Mouse (Mus musculus) monocyte, adult 5-6 weeks (primary cell): ENCODE measurements around the gene Tmem184b. TPM values are rescaled to one million over a fixed set of nuclear protein-coding genes. Genes with fewer than 3 reads are reported as not detected.

Experiments
- ATAC-seq: fragments of 153-309, 156-312 bp; replicated peaks from 2 replicates; pipeline ENCODE4 v1.8.0; 2017; ENCODE audit warnings: mild to moderate bottlenecking; ENCODE audit not compliant: low TSS enrichment, insufficient number of reproducible peaks, severe bottlenecking, poor library complexity, low FRiP score
- total RNA-seq: library from RNA; stranded (forward); fragments of 200-1000, 200-491, 200-594 nt; gene quantifications from 3 replicates; pipeline ENCODE4 v1.2.3, GENCODE M21; 2017

Tmem184b gene
- total RNA-seq, 1 experiment from 2014 or later: 10.6 TPM

DNA sequence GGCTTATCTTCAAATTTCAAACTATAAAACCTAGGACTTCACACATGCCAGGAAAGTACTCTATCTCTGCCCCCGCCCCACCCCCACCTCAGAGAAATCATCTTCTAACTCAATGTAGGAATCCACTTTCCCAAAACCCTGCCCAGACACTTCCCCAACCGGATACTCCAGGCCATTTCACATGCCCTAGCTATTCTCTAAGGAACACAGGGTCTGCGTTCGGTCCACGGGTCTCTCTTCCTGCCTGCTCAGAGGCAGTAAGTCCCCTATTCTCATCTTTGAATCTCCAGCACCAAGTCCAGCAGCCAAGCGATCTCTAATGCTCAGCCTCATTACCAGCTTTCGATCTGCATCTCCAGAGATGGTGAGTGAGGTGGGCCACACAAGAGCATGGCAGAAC is 23.7 kb downstream of the Tmem184b start:
- ATAC-seq: no peak

- ATAC-seq: no peak
Measured at GRCm38 (mm10) chr15:79378608-79379007, 24.8 kb downstream of the Tmem184b start.

GRCm38 (mm10) chr15:79377681-79378080 is 25.7 kb downstream of the Tmem184b start:
- ATAC-seq: no peak

- no peak for ATAC-seq
Measured at GRCm38 (mm10) chr15:79374760-79375159, 28.6 kb downstream of the Tmem184b start.

DNA sequence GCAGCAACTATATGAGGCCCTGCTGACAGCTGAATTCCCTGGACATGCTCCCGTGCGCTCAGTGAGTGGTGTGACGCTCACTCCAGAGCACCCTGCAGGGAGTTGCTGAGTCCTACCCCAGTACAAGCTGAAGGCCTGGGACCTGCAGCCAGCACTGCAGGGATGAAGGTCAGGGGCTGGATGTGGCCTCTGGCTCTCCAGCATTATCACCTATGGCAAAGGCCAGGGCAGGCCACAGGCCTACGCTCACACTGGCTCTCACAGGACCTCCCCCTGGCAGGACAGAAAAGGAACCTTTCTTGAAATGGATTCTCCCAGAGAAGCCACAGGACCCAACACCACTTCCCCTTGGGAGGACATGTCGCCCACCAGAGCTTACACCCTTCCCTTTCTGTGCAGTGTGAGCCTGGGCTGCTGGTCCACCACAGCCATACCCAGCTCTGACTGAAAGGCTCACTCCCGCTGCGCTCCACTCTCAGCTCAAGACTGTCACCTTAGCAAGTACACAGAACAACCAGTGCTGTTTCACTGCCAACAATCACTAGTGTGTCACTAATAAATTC is 33.0 kb downstream of the Tmem184b start:
- ATAC-seq: no peak

DNA sequence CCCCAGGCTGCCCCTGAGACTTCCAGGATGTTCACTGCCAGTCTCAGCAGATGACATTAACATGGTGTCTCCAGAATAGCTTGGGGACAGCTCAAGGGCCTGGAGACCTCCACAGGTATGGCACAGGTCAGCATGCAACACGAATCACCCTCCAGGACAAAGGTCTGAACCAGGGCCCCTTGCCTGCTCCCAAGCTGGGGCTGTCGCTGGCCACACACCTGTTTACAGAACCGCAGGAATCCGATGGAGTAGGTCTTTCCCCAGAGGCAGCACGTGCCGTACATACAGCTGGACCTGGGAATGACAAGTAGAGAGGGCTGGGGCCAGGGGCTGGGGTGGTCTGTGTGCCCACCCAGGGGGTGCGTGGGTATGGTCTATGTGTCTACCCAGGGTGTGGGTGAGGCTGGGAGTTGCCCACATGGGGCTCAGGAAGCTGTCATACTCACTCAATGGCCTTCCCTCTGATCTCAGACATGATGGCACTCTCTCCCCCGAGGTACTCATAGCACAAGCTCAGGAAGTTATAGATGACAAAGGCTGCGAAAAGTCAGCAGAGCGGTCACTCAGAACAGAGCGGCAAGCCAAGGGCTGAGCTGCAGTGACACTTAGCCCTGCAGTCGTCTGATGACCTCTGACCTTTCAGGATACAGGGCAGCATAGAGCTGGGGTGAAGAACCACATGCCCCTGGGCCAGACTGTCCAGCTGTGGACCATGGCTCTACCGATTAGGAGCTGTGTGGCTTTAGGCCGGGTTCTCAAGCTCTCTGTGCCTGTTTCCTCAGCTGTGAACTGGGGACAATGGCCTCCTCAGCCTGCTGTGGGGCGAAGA is 33.7 kb downstream of the Tmem184b start:
- no peak for ATAC-seq

- no peak for ATAC-seq
Measured at GRCm38 (mm10) chr15:79368861-79369440, 34.4 kb downstream of the Tmem184b start.

GRCm38 (mm10) chr15:79368313-79368811 is 35.0 kb downstream of the Tmem184b start:
- ATAC-seq: no peak

GRCm38 (mm10) chr15:79366402-79366801 is 37.0 kb downstream of the Tmem184b start:
- no peak for ATAC-seq

- no peak for ATAC-seq
Measured at GRCm38 (mm10) chr15:79365068-79365467, 38.3 kb downstream of the Tmem184b start.

DNA sequence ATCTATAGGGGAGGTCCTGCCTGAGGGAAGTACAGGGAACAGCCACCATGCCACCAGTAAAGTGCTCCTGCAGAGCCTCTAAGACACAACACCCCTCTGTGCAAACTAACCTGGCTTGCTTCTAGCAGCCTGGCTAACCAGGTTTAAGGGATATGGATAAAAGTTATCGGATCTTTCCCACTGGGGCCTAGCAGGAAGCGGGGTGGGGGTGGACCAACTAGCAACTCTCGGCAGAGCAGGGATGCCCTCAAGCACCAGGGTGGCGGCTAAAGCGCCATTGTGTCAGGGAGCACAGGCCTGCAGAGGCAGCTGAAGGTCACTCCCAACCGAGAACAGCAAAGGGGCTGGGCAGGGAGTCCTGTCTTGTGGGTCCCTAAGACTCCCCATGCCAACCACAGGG is 39.2 kb downstream of the Tmem184b start:
- ATAC-seq: no peak

DNA sequence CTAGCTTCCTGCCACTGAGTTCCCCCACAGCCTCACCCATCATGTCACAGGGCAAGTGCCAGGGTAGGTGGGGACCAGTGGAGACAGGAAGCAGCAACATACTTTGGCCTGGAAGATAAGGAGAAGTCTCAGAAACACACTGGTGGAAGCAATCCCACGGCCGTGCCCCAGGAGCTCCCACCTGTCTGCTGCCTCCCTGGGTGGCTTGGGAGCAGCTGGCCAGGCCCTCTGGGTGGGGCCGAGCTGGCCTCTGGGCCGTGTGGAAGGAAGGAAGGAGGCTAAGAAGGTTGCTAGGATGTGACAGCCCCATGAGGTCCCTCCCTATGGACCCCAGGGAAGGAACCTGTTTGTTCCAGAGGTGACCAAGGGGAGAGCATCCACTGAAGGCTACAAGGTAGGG is 42.3 kb downstream of the Tmem184b start:
- no peak for ATAC-seq

DNA sequence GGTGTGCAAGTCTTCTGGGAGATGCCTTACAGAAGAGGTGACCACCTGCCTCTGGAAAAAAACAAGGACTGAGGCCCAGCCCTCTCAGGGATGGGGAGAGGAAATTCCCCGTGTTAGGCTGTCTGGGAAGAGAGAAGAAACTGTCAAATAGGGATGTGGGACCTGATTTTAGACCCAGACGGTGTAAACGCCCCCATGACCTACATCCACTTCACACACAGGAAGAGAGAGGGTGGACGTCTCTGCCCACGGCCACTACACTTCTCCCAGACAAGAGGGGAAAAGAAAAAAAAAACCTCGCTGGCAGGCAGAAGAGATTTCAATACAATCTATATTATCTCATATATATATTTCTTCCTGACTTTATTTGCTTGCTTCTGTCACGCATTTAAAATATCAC is 43.0 kb downstream of the Tmem184b start:
- ATAC-seq: no peak

DNA sequence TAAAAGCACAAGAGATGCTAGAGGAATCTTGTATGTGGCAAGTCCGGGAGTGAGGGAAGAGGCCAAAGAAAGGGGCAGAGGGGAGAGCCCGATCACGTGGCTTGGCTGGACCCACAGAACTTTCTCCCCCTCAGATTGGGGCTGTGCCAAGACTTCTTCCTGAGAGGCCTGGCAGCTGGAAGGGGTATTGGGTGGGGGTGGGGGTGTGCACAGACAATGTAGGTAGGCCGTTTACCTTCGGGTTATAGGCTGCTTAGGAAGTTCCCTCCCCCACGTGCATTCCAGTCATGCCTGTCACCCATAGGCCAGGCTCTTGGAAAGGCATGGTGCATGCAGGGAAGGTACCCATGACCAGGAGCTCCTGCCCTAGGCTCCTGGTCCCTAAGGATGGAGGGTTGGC is 43.4 kb downstream of the Tmem184b start:
- no peak for ATAC-seq

DNA sequence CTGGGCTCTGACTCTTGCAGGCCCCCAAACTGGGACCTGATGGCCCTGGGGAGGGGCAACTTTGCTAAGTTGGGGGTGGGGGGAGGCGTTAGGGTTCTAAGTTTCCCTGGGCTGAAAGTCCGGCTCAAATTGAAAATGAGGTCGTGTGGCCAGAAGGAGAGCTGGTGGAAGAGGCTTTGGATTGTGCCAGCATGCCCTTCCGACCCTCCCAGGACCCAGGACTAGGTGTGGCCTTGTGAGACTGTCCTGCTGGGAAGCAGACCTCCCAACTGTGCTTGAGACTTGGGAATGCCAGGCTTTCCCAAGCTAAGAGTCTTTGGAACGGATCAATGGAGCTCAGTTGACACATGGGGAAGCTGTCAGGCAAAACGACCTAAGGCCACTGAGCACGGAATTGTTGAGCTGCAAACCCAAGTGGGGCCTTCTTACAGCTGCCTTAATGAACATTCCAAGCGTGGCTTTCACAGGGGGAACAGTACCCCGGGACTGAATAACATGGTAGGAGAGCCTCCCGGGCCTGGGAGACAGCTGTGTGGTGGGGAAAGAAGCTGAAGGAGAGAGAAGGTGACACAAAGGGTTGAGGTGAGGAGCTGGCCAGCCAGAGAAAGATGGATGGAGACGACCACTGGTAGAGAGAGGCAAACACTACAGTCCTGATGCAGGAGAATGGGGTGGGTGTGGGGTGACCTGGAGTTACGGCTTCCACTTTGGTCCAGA is 45.2 kb downstream of the Tmem184b start:
- no peak for ATAC-seq

- peak; percentile 38 for ATAC-seq
Measured at GRCm38 (mm10) chr15:79357036-79357911, 46.1 kb downstream of the Tmem184b start.

- ATAC-seq: no peak
Measured at GRCm38 (mm10) chr15:79356481-79356880, 46.9 kb downstream of the Tmem184b start.

DNA sequence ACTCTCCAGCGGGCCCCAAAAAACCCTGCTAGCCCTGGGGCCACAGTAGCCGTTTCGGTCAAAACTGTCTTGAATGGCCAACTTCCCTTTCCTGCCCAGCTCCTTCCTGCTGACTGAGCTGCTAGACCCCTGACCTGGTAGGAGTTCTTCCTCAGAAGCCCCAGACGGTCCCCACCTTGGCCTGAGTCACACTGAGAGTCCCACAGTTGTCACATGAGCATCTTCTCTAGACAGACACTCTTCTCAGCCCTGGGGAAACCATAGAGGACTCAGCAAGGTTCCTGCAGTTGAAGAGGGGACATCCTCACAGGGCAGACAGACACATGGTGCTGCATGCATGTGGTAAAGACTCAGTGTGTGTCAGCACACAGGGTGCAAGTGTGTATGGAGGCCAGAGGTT is 48.8 kb downstream of the Tmem184b start:
- no peak for ATAC-seq
